Comparison of ENCODE assay signal across 12 mouse cellular contexts in genomic region chr12:105686791-105687190, GRCm38 (mm10). TPM values are rescaled to one million over a fixed set of nuclear protein-coding genes. Genes with fewer than 3 reads are reported as not detected.
A peak's percentile ranks its signal among the peaks of the same experiment; 100 is the strongest.
DNase-seq lines count a peak whose midpoint lies in the region; ATAC-seq and TF ChIP-seq lines count a peak whose summit lies in the region.
"Had no signal": no experiment of that assay in that cellular context is flagged by ENCODE, and none has a peak within 500 bp of the region (broad histone marks: within the 10 kb centered on the region; RNA-seq: fewer than 3 reads in every experiment).

No protein-coding gene starts in this region.

- ATAC-seq in intestine, embryonic 14.5 days (replicated peaks; ENCODE audit: low FRiP score, low TSS enrichment, low read depth) = no peak
- ATAC-seq in intestine, embryonic 16.5 days = no peak
- no peak for ATAC-seq in forebrain, postnatal 0 days
- peak; percentile 16 for ATAC-seq in liver, postnatal 0 days
- no peak for ATAC-seq in monocyte, adult 5-6 weeks (replicated peaks; ENCODE audit: insufficient number of reproducible peaks, low FRiP score, low TSS enrichment, poor library complexity, severe bottlenecking)
- ATAC-seq: CD4-positive, CD25-positive, alpha-beta regulatory T cell, adult 4 months had no signal

- peak overlapping the region; percentile 66; the same call in 1 of the 2 replicates for H3K4me2 ChIP-seq in intestine, embryonic 14.5 days (ENCODE audit: low read length)
- H3K4me2 ChIP-seq in intestine, embryonic 16.5 days (ENCODE audit: low read depth, low read length) = no peak overlapping the region
- H3K4me2 ChIP-seq in forebrain, postnatal 0 days (ENCODE audit: low read depth) = 0 out of 2 replicates have a peak overlapping the region, but pooled peaks have one; percentile 75
- H3K4me2 ChIP-seq in liver, postnatal 0 days (ENCODE audit: low read depth, low read length) = no peak overlapping the region

- peaks cover 15% of the 10 kb centered on the region for H3K4me1 ChIP-seq in intestine, embryonic 14.5 days (replicated peaks; ENCODE audit: control insufficient read depth, insufficient read depth, low read length)
- peaks cover 17% of the 10 kb centered on the region for H3K4me1 ChIP-seq in intestine, embryonic 16.5 days (ENCODE audit: control insufficient read depth, insufficient read depth, low read length)
- peaks cover 3% of the 10 kb centered on the region; the same call in 1 of the 2 replicates for H3K4me1 ChIP-seq in brown adipose tissue, adult 24 weeks (ENCODE audit: control insufficient read depth, insufficient read depth, insufficient read length, low read length)
- H3K4me1 ChIP-seq in forebrain, postnatal 0 days (ENCODE audit: insufficient read depth) = peaks cover 12% of the 10 kb centered on the region
- peaks cover 28% of the 10 kb centered on the region for H3K4me1 ChIP-seq in liver, postnatal 0 days (ENCODE audit: insufficient read depth)

- peaks cover 12% of the 10 kb centered on the region; the same call in 1 of the 2 replicates for H3K36me3 ChIP-seq in intestine, embryonic 14.5 days (ENCODE audit: control insufficient read depth, insufficient read depth, low read length)
- no peaks in the 10 kb centered on the region for H3K36me3 ChIP-seq in intestine, embryonic 16.5 days (ENCODE audit: control insufficient read depth, insufficient read depth, low read length)
- H3K36me3 ChIP-seq in forebrain, postnatal 0 days (ENCODE audit: insufficient read depth) = peaks cover 10% of the 10 kb centered on the region; the same call in 1 of the 2 replicates
- peaks cover 7% of the 10 kb centered on the region for H3K36me3 ChIP-seq in liver, postnatal 0 days (replicated peaks; ENCODE audit: insufficient read depth, low read length)

- H3K9ac ChIP-seq in intestine, embryonic 14.5 days (ENCODE audit: low read length) = peak overlapping the region; percentile 83; the same call in 1 of the 2 replicates
- H3K9ac ChIP-seq in intestine, embryonic 16.5 days (ENCODE audit: low read depth, low read length) = no peak overlapping the region
- no peak overlapping the region for H3K9ac ChIP-seq in forebrain, postnatal 0 days
- H3K9ac ChIP-seq in liver, postnatal 0 days (replicated peaks) = no peak overlapping the region

- 85% methylated on average over 3 of the region's 3 CpGs for WGBS in intestine, embryonic 14.5 days
- 90% methylated on average over 3 of the region's 3 CpGs for WGBS in intestine, embryonic 16.5 days
- WGBS in forebrain, postnatal 0 days = 93% methylated on average over 3 of the region's 3 CpGs
- 82% methylated on average over 3 of the region's 3 CpGs for WGBS in liver, postnatal 0 days (ENCODE audit: insufficient replicate concordance)

- TF ChIP-seq EP300 in liver, postnatal 0 days (IDR thresholded peaks at IDR 0.05; ENCODE audit: low read depth) = 0 out of 2 replicates have a peak, but pooled peaks have one; percentile 22

- no peaks in the 10 kb centered on the region for H3K9me3 ChIP-seq in intestine, embryonic 14.5 days (ENCODE audit: control insufficient read depth, low read length)
- no peaks in the 10 kb centered on the region for H3K9me3 ChIP-seq in intestine, embryonic 16.5 days (ENCODE audit: control insufficient read depth, low read length)
- H3K9me3 ChIP-seq in forebrain, postnatal 0 days (ENCODE audit: low read length) = no peaks in the 10 kb centered on the region
- no peaks in the 10 kb centered on the region for H3K9me3 ChIP-seq in liver, postnatal 0 days (ENCODE audit: low read length)
- H3K9me3 ChIP-seq: heart, embryonic 10.5 days had no signal

- no peak for TF ChIP-seq CTCF in forebrain, postnatal 0 days (IDR thresholded peaks at IDR 0.05; ENCODE audit: low read depth)
- no peak for TF ChIP-seq CTCF in liver, postnatal 0 days (IDR thresholded peaks at IDR 0.05; ENCODE audit: low read depth)

- no peaks in the 10 kb centered on the region for H3K27me3 ChIP-seq in intestine, embryonic 14.5 days (replicated peaks; ENCODE audit: control insufficient read depth, insufficient read depth, low read length)
- no peaks in the 10 kb centered on the region for H3K27me3 ChIP-seq in intestine, embryonic 16.5 days (replicated peaks; ENCODE audit: control insufficient read depth, insufficient read depth, low read length)
- H3K27me3 ChIP-seq in forebrain, postnatal 0 days (ENCODE audit: insufficient read depth, low read length) = no peaks in the 10 kb centered on the region
- no peaks in the 10 kb centered on the region for H3K27me3 ChIP-seq in liver, postnatal 0 days (ENCODE audit: insufficient read depth, low read length)

- H3K4me3 ChIP-seq in intestine, embryonic 14.5 days (ENCODE audit: low read depth, low read length) = no peak overlapping the region
- no peak overlapping the region for H3K4me3 ChIP-seq in intestine, embryonic 16.5 days (ENCODE audit: low read length)
- H3K4me3 ChIP-seq in brown adipose tissue, adult 24 weeks (ENCODE audit: insufficient read depth, low read depth, low read length) = peak overlapping the region; percentile 5; the same call in 1 of the 2 replicates
- H3K4me3 ChIP-seq in forebrain, postnatal 0 days (ENCODE audit: low read depth, low read length) = no peak overlapping the region
- H3K4me3 ChIP-seq in liver, postnatal 0 days (ENCODE audit: low read depth, low read length) = 0 out of 2 replicates have a peak overlapping the region, but pooled peaks have one; percentile 91

- no peak for DNase-seq in intestine, embryonic 14.5 days (ENCODE audit: low spot score)
- no peak for DNase-seq in forebrain, postnatal 0 days
- DNase-seq in liver, postnatal 0 days = no peak
- DNase-seq in spleen, postnatal 10 days (ENCODE audit: low spot score in 2 of 2) = no peak
- DNase-seq in frontal cortex, adult 2 months (ENCODE audit: extremely low spot score in 1 of 2, low spot score in 1 of 2) = no peak
- DNase-seq: kidney, postnatal 4 days; spleen, adult 18-20 months had no signal

- no peak overlapping the region for H3K27ac ChIP-seq in intestine, embryonic 14.5 days (ENCODE audit: low read depth)
- H3K27ac ChIP-seq in intestine, embryonic 16.5 days (ENCODE audit: low read length) = no peak overlapping the region
- no peak overlapping the region for H3K27ac ChIP-seq in brown adipose tissue, adult 24 weeks (replicated peaks; ENCODE audit: low read depth, low read length)
- no peak overlapping the region for H3K27ac ChIP-seq in forebrain, postnatal 0 days (ENCODE audit: low read depth, low read length)
- peak overlapping the region; percentile 97 for H3K27ac ChIP-seq in liver, postnatal 0 days (ENCODE audit: low read depth)

RNA-seq across cellular contexts. Expression of gene Atg2b, which starts 1.8 kb away (rescaled TPM):
- 17.8 and 19.8 TPM in 2 replicates for polyA plus RNA-seq in intestine, embryonic 14.5 days (2014; fragmentation: Nextera tagmentation; extraction: Ambion mirVana)
- polyA plus RNA-seq in intestine, embryonic 16.5 days (2015; fragmentation: Nextera tagmentation; extraction: Ambion mirVana) = 10.5 and 13.5 TPM in 2 replicates
- polyA plus RNA-seq in brown adipose tissue, adult 24 weeks (2012; ENCODE audit: insufficient read depth, insufficient read length, missing spikeins) = 8.6 and 9.4 TPM in 2 replicates
- 36.9 and 41.2 TPM in 2 replicates for total RNA-seq in forebrain, postnatal 0 days (2014; rRNA removed)
- 5.6 and 8.3 TPM in 2 replicates for polyA plus RNA-seq in forebrain, postnatal 0 days (2015; fragmentation: Nextera tagmentation; extraction: Ambion mirVana)
- 3.9 and 4.0 TPM in 2 replicates for polyA plus RNA-seq in liver, postnatal 0 days (2015; fragmentation: Nextera tagmentation; extraction: Ambion mirVana)
- total RNA-seq in monocyte, adult 5-6 weeks (2017) = 16.9 to 24.6 TPM (median 18.7 TPM) in 3 replicates
- polyA plus RNA-seq in frontal cortex, adult 2 months (2012; rRNA removed) = 34.2 and 37.1 TPM in 2 replicates

RNA-seq across cellular contexts. Expression of gene Gskip, which starts 2.2 kb away (rescaled TPM):
- polyA plus RNA-seq in intestine, embryonic 14.5 days (2014; fragmentation: Nextera tagmentation; extraction: Ambion mirVana) = 29.7 and 30.9 TPM in 2 replicates
- polyA plus RNA-seq in intestine, embryonic 16.5 days (2015; fragmentation: Nextera tagmentation; extraction: Ambion mirVana) = 29.7 and 30.2 TPM in 2 replicates
- 17.5 and 19.6 TPM in 2 replicates for polyA plus RNA-seq in brown adipose tissue, adult 24 weeks (2012; ENCODE audit: insufficient read depth, insufficient read length, missing spikeins)
- total RNA-seq in forebrain, postnatal 0 days (2014; rRNA removed) = 18.4 and 18.9 TPM in 2 replicates
- 22.7 and 24.3 TPM in 2 replicates for polyA plus RNA-seq in forebrain, postnatal 0 days (2015; fragmentation: Nextera tagmentation; extraction: Ambion mirVana)
- polyA plus RNA-seq in liver, postnatal 0 days (2015; fragmentation: Nextera tagmentation; extraction: Ambion mirVana) = 12.1 and 16.3 TPM in 2 replicates
- total RNA-seq in monocyte, adult 5-6 weeks (2017) = 17.5 to 21.6 TPM (median 21.5 TPM) in 3 replicates
- polyA plus RNA-seq in frontal cortex, adult 2 months (2012; rRNA removed) = 19.4 and 19.9 TPM in 2 replicates

RNA-seq across cellular contexts. Expression of gene Ak7, which starts 19.0 kb away (rescaled TPM):
- polyA plus RNA-seq in intestine, embryonic 14.5 days (2014; fragmentation: Nextera tagmentation; extraction: Ambion mirVana) = 0.37 and 0.38 TPM in 2 replicates
- polyA plus RNA-seq in intestine, embryonic 16.5 days (2015; fragmentation: Nextera tagmentation; extraction: Ambion mirVana) = 0.40 and 0.49 TPM in 2 replicates
- not detected in 2 replicates for polyA plus RNA-seq in brown adipose tissue, adult 24 weeks (2012; ENCODE audit: insufficient read depth, insufficient read length, missing spikeins)
- total RNA-seq in forebrain, postnatal 0 days (2014; rRNA removed) = 2.2 and 3.4 TPM in 2 replicates
- polyA plus RNA-seq in forebrain, postnatal 0 days (2015; fragmentation: Nextera tagmentation; extraction: Ambion mirVana) = 0.83 and 1.9 TPM in 2 replicates
- polyA plus RNA-seq in liver, postnatal 0 days (2015; fragmentation: Nextera tagmentation; extraction: Ambion mirVana) = 0.18 and 0.21 TPM in 2 replicates
- total RNA-seq in monocyte, adult 5-6 weeks (2017) = 1.3 TPM in 1 of 3 replicates, not detected in the others
- 0.30 and 0.38 TPM in 2 replicates for polyA plus RNA-seq in frontal cortex, adult 2 months (2012; rRNA removed)

Comparison
In these comparisons a context has a peak if more than half of its experiments do, and no peak if none do; other contexts are left out.
1. H3K4me2 ChIP-seq: peak in intestine, embryonic 14.5 days (single experiment) and forebrain, postnatal 0 days (single experiment); none in intestine, embryonic 16.5 days (single experiment) and liver, postnatal 0 days (single experiment).
2. H3K4me3 ChIP-seq: peak in brown adipose tissue, adult 24 weeks (single experiment) and liver, postnatal 0 days (single experiment); none in intestine, embryonic 14.5 days (single experiment), intestine, embryonic 16.5 days (single experiment) and forebrain, postnatal 0 days (single experiment).